Mouse (Mus musculus) urinary bladder, adult 2 months (tissue): ENCODE data around the gene Slc5a4a. TPM values are rescaled to one million over a fixed set of nuclear protein-coding genes. Genes with fewer than 3 reads are reported as not detected.

ENCODE experiments used
- DNase-seq: peaks from one replicate; pipeline ENCODE4 v3.0.0; 2022; ENCODE audit warnings: low spot score
- polyA plus RNA-seq: library from polyadenylated mRNA; depleted of rRNA; stranded (reverse); fragments of >200 nt; gene quantifications from 2 replicates; pipeline ENCODE4 v1.2.3, GENCODE M21; 2012; rRNA removed

Gene Slc5a4a
- not detected in 2 replicates for polyA plus RNA-seq

- DNase-seq: no peak
Observed at GRCm38 (mm10) chr10:76147278-76147677, at the start of gene Slc5a4a. Slc5a4a (plus strand) TSS chr10:76147451.

GRCm38 (mm10) chr10:76110861-76111260 is 36.4 kb upstream of the Slc5a4a start, which contains the start of gene Slc5a4b:
Slc5a4b (minus strand) TSS chr10:76110961.
- DNase-seq: no peak

- peak; percentile 38 for DNase-seq
Observed at GRCm38 (mm10) chr10:76117966-76118365, 29.3 kb upstream of the Slc5a4a start.

- DNase-seq: no peak
Observed at GRCm38 (mm10) chr10:76118741-76119140, 28.5 kb upstream of the Slc5a4a start.

GRCm38 (mm10) chr10:76120124-76120711 is 27.0 kb upstream of the Slc5a4a start:
- no peak for DNase-seq

GRCm38 (mm10) chr10:76121495-76121894 is 25.8 kb upstream of the Slc5a4a start:
- DNase-seq: no peak

GRCm38 (mm10) chr10:76132506-76132905 is 14.7 kb upstream of the Slc5a4a start:
- no peak for DNase-seq

- DNase-seq: no peak
Observed at GRCm38 (mm10) chr10:76136318-76136717, 10.9 kb upstream of the Slc5a4a start.

- DNase-seq: no peak
Observed at GRCm38 (mm10) chr10:76146846-76147245, 405 bp upstream of the Slc5a4a start.

- DNase-seq: no peak
Observed at GRCm38 (mm10) chr10:76155911-76156310, 8.7 kb downstream of the Slc5a4a start.

GRCm38 (mm10) chr10:76157528-76157927 is 10.3 kb downstream of the Slc5a4a start:
- no peak for DNase-seq

- DNase-seq: no peak
Observed at GRCm38 (mm10) chr10:76158009-76158408, 10.8 kb downstream of the Slc5a4a start.

GRCm38 (mm10) chr10:76174899-76175298 is 27.6 kb downstream of the Slc5a4a start:
- no peak for DNase-seq

GRCm38 (mm10) chr10:76185216-76185615 is 38.0 kb downstream of the Slc5a4a start:
- DNase-seq: no peak

- DNase-seq: no peak
Observed at GRCm38 (mm10) chr10:76188010-76188409, 40.8 kb downstream of the Slc5a4a start.

GRCm38 (mm10) chr10:76201416-76201815 is 54.2 kb downstream of the Slc5a4a start:
- no peak for DNase-seq

GRCm38 (mm10) chr10:76201978-76202377 is 54.7 kb downstream of the Slc5a4a start:
- DNase-seq: no peak

- no peak for DNase-seq
Observed at GRCm38 (mm10) chr10:76203798-76204283, 56.6 kb downstream of the Slc5a4a start.

GRCm38 (mm10) chr10:76207262-76207796 is 60.1 kb downstream of the Slc5a4a start:
- DNase-seq: no peak

- no peak for DNase-seq
Observed at GRCm38 (mm10) chr10:76209241-76209640, 62.0 kb downstream of the Slc5a4a start.

GRCm38 (mm10) chr10:76210806-76211205 is 63.6 kb downstream of the Slc5a4a start:
- no peak for DNase-seq

- no peak for DNase-seq
Observed at GRCm38 (mm10) chr10:76212121-76212520, 64.9 kb downstream of the Slc5a4a start.

- DNase-seq: no peak
Observed at GRCm38 (mm10) chr10:76214161-76214560, 66.9 kb downstream of the Slc5a4a start.

- DNase-seq: no peak
Observed at GRCm38 (mm10) chr10:76217056-76217455, 69.8 kb downstream of the Slc5a4a start.
